Mouse (Mus musculus) thymus, postnatal 0 days (tissue): ENCODE results near the gene Lrrk2. TPM values are rescaled to one million over a fixed set of nuclear protein-coding genes. Genes with fewer than 3 reads are reported as not detected.
"Not testable (repeated sequence)": the region's sequence is repeated elsewhere in the genome, so short reads cannot be mapped to it uniquely, and the experiment has no call there.

Experiments
- DNase-seq: peaks from one replicate; pipeline ENCODE4 v3.0.0-alpha.2; 2015; ENCODE audit warnings: low spot score
- polyA plus RNA-seq: library from polyadenylated mRNA; unstranded; fragments of >200 nt; fragmentation: Nextera tagmentation; extraction: Ambion mirVana; gene quantifications from 2 replicates; pipeline ENCODE4 v1.2.1, GENCODE M21; 2015

The Lrrk2 gene
- polyA plus RNA-seq, 1 experiment from 2014 or later: 0.92 TPM

- DNase-seq: no peak
Measured at GRCm38 (mm10) chr15:91806463-91806862, 133.5 kb downstream of the Lrrk2 start.

GRCm38 (mm10) chr15:91835319-91835718, 162.3 kb downstream of the Lrrk2 start:
- no peak for DNase-seq

DNA sequence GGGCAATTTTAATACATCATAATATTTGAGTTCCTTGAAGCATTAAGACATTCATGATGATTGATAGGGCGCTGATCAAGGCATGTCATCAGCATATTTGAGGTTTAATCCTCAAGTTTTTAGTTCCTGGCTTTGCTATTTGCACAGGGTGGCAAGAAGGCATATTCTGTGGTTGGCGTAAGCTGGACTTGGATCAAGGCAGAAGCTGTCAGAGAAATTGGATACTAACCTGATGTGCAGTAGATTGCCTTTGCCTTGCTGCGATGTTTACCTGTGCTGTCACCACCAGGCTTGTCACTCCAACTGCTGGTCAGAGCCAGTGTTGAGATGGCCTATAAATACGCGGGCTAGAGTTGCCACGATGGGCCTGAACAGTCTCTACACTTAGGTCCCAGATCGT, 165.0 kb downstream of the Lrrk2 start, which contains the start of gene Smgc:
Gene Smgc (plus strand): TSS at position 301 of the 400 bp plus-strand sequence.
- DNase-seq: no peak

DNA sequence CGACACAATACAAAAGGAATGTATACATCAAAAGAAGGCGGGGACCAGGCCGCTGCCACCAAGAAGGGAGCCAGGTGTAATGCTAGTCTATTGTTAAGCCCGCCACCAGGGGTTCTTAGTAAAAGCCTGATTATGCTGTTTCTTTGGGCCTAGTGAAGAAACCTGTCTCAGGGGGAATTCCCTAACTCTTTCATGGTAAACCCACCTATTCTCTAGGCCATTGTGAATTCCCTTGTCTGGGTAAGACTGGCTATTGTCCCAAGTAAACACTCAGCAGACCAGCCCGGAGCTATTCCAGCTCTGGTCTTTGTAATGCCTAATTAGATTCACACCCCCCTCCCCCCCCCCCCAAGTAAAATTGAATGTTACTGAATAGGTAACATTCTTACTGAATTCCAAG, 191.2 kb downstream of the Lrrk2 start:
- not testable (repeated sequence) for DNase-seq

Other genes starting within 250 kb of the Lrrk2 start
- 1.9 and 2.1 TPM in 2 replicates for gene Slc2a13, start 99.9 kb upstream of the Lrrk2 start, polyA plus RNA-seq
- gene Smgc, start 165.1 kb downstream of the Lrrk2 start, polyA plus RNA-seq: 0.12 TPM in 1 of 2 replicates, not detected in the other